Comparison of ENCODE assay signal across 31 mouse cellular contexts in genomic region chr12:116308612-116309011, GRCm38 (mm10). TPM values are rescaled to one million over a fixed set of nuclear protein-coding genes. Genes with fewer than 3 reads are reported as not detected.
"Had no signal": no experiment of that assay in that cellular context is flagged by ENCODE, and none has a peak within 500 bp of the region (broad histone marks: within the 10 kb centered on the region; RNA-seq: fewer than 3 reads in every experiment).

No protein-coding gene starts in this region.

- H3K27me3 ChIP-seq: limb, embryonic 12.5 days; limb, embryonic 15.5 days; midbrain, embryonic 13.5 days; neural tube, embryonic 13.5 days; stomach, embryonic 15.5 days had no signal

- H3K36me3 ChIP-seq: limb, embryonic 12.5 days; limb, embryonic 15.5 days; midbrain, embryonic 10.5 days; midbrain, embryonic 13.5 days; neural tube, embryonic 13.5 days; stomach, embryonic 15.5 days had no signal

- DNase-seq: kidney, adult 18-20 months; kidney, adult 9 months; kidney, postnatal 14 days; kidney, postnatal 4 days; layer of hippocampus, adult 9-11 months; left cerebral cortex, postnatal 4 days; lung, adult 2 months; lung, postnatal 14 days; lung, postnatal 4 days; retina, postnatal 1 day; right cerebral cortex, postnatal 25 days; spleen, adult 18-20 months; thymus, postnatal 25 days had no signal

- H3K4me3 ChIP-seq: limb, embryonic 12.5 days; limb, embryonic 15.5 days; midbrain, embryonic 10.5 days; midbrain, embryonic 13.5 days; myocyte; neural tube, embryonic 13.5 days; stomach, embryonic 15.5 days had no signal

- ATAC-seq: intestine, embryonic 16.5 days; midbrain, embryonic 13.5 days; midbrain, embryonic 16.5 days had no signal

- H3K4me1 ChIP-seq: limb, embryonic 12.5 days; limb, embryonic 15.5 days; midbrain, embryonic 10.5 days; midbrain, embryonic 13.5 days; neural tube, embryonic 13.5 days; stomach, embryonic 15.5 days had no signal

- H3K9ac ChIP-seq: limb, embryonic 12.5 days; limb, embryonic 15.5 days; midbrain, embryonic 13.5 days; neural tube, embryonic 13.5 days; stomach, embryonic 15.5 days had no signal

- H3K9me3 ChIP-seq: limb, embryonic 12.5 days; limb, embryonic 15.5 days; midbrain, embryonic 10.5 days; midbrain, embryonic 13.5 days; neural tube, embryonic 13.5 days; stomach, embryonic 15.5 days had no signal

- H3K27ac ChIP-seq: limb, embryonic 12.5 days; limb, embryonic 15.5 days; midbrain, embryonic 10.5 days; midbrain, embryonic 13.5 days; neural tube, embryonic 13.5 days; stomach, embryonic 15.5 days had no signal

- H3K4me2 ChIP-seq: limb, embryonic 12.5 days; limb, embryonic 15.5 days; midbrain, embryonic 13.5 days; neural tube, embryonic 13.5 days; stomach, embryonic 15.5 days had no signal

RNA-seq across cellular contexts. Expression of gene Gm11027, which starts 33.4 kb away (rescaled TPM):
- total RNA-seq: layer of hippocampus, adult 18-20 months; left cerebral cortex, adult 8-10 months; left cerebral cortex, postnatal 14 days; left cerebral cortex, postnatal 4 days; megakaryocyte, adult 5-6 weeks; monocyte, adult 5-6 weeks; neutrophil, adult 5-6 weeks had no signal
- polyA plus RNA-seq: intestine, embryonic 16.5 days; kidney, embryonic 16.5 days; limb, embryonic 12.5 days; limb, embryonic 15.5 days; lung, adult 2 months; lung, embryonic 16.5 days; midbrain, embryonic 10.5 days; midbrain, embryonic 13.5 days; midbrain, embryonic 16.5 days; myocyte; neural tube, embryonic 13.5 days; stomach, embryonic 15.5 days; thymus, postnatal 0 days had no signal

RNA-seq across cellular contexts. Expression of gene Wdr60, which starts 45.8 kb away (rescaled TPM):
- total RNA-seq: monocyte, adult 5-6 weeks had no signal
